Mouse (Mus musculus) thymus, adult 2 months (tissue): ENCODE measurements at regions not wholly inside any gene's neighbourhood (a gene's known extent, or its start where the extent isn't known, plus 50 kb on each side); places are given as distances from the start of the nearest gene placed in this dataset.

Source experiments
- DNase-seq: peaks from one replicate; pipeline ENCODE4 v3.0.0; 2021
- H3K27ac ChIP-seq: fragments of 200-500 bp; 2 replicates; pipeline ENCODE4 v1.5.1; 2012; ENCODE audit warnings: low read length, control low read depth; ENCODE audit not compliant: control insufficient read depth, insufficient read depth
- H3K27me3 ChIP-seq: fragments of 200-500 bp; 2 replicates; pipeline ENCODE4 v1.6.1; 2012; ENCODE audit warnings: mild to moderate bottlenecking, low read length, moderate library complexity, mixed read lengths; ENCODE audit not compliant: control insufficient read depth, insufficient read depth
- H3K36me3 ChIP-seq: fragments of 200-500 bp; 2 replicates; pipeline ENCODE4 v1.6.1; 2012; ENCODE audit warnings: mild to moderate bottlenecking, low read length, moderate library complexity; ENCODE audit not compliant: control insufficient read depth, insufficient read depth
- H3K4me1 ChIP-seq: fragments of 200-500 bp; replicated peaks from 2 replicates; pipeline ENCODE4 v1.6.1; 2012; ENCODE audit warnings: low read length; ENCODE audit not compliant: control insufficient read depth, insufficient read depth
- H3K4me3 ChIP-seq: fragments of 200-500 bp; 2 replicates; pipeline ENCODE4 v1.5.1; 2012; ENCODE audit warnings: mild to moderate bottlenecking, low read length, control low read depth, moderate library complexity; ENCODE audit not compliant: control insufficient read depth, insufficient read depth
- CTCF ChIP-seq: fragments of 200-500 bp; IDR thresholded peaks from 2 replicates; pipeline ENCODE4 v1.5.1; 2012; ENCODE audit warnings: mild to moderate bottlenecking, control low read depth, low read length, moderate library complexity, borderline replicate concordance; ENCODE audit not compliant: control insufficient read depth, poor library complexity, insufficient read depth; ENCODE audit errors: extremely low read depth
- POLR2A ChIP-seq: fragments of 200-500 bp; IDR thresholded peaks from 2 replicates; pipeline ENCODE4 v1.6.1; 2012; ENCODE audit warnings: mild to moderate bottlenecking, low read length, control low read depth, moderate library complexity; ENCODE audit not compliant: control insufficient read depth, poor library complexity, insufficient read depth; ENCODE audit errors: extremely low read depth
- WGBS: fragments of 180-500 bp; shearing (Covaris S2); methylation state at CpG from one replicate; pipeline ENCODE4 v1.1.7; 2018; 5-methylcytosine and 5-hydroxymethylcytosine counted together

DNA sequence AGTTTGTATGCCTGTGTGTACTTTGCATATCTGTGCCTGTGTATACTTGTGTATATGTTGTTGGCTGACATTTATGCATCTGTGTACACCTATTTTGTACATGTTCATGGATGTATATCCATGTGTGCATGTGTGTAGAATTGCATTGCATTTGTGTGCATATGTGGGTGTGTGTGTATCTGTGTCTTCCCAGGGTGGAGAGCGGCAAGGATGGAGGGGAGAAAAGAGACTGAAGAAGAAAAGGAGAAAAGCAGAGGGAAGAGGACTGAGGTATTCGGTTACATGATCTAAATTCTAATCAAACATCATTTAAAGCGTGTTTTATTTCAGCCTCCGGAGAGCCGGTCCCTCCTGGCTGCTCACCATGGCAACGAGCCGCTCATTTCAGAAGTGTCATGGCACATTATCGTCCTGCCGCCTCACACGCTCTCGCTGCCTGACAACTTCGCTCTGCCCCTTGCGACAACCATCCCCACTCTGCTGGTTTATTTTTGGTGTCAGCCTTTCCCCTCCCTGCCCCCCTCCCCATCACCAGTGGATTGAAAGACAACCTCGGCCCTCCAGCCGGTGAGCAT, 58.6 kb downstream of the Mrm1 start:
- Histone ChIP-seq H3K4me3 (no peak overlapping the region), H3K27ac (no peak overlapping the region), H3K36me3 (no peaks in the 10 kb centered on the region), H3K27me3 (no peaks in the 10 kb centered on the region), H3K4me1 (no peaks in the 10 kb centered on the region)
- no peak for DNase-seq
- TF ChIP-seq CTCF: no peak
- TF ChIP-seq POLR2A: no peak
- 66% methylated on average over 15 of the region's 15 CpGs for WGBS

DNA sequence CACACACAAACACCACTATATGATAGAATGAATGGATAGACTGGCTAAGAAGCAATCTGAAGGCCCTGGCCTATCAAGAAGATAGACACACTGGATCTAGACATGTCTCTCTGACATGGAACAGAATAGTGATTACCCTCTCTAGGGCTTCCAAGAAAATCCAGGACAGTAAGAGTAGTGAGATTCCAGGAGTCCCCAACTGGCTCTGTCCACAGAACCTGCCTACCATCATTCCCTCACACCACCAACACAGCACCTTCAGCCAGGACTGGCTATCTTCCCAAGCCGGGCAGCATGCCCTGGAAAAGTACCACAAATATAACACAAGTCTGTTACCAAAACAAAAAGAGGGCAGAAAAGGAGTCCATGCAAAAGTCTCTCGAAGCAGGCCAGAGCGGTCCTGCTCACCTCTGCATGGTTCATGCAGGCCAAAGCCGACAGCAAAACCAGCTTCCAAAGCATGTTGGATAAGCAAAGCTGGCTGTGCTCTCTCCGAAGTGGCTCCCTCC, 59.8 kb downstream of the Mrm1 start:
- DNase-seq: no peak
- WGBS: 88% methylated on average over 5 of the region's 5 CpGs
- H3K4me1 ChIP-seq: no peaks in the 10 kb centered on the region
- TF ChIP-seq CTCF (no peak), POLR2A (no peak)
- no peak overlapping the region for H3K27ac ChIP-seq
- no peaks in the 10 kb centered on the region for H3K36me3 ChIP-seq
- no peak overlapping the region for H3K4me3 ChIP-seq
- H3K27me3 ChIP-seq: no peaks in the 10 kb centered on the region

DNA sequence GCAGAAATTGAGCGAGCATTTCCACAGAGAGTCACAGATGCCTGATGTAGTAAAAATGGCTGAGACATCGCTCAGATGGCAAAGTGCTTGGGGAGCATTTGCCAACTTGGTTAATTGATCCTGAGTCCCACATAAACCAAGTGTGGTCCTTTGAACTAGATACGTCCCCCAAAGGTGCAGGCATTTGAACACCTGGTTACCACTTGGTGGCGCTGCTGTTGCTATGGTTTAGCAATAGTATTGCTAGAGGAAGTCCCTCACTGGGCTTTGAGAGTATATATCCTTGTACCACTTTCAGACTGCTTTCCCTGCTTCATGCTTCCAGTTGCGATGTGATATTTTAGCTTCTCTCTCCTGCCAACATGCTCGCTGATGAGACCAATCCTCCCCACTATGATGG, 67.3 kb downstream of the Mrm1 start:
- H3K27ac ChIP-seq: no peak overlapping the region
- WGBS: 80% methylated on average over 6 of the region's 6 CpGs
- no peaks in the 10 kb centered on the region for H3K36me3 ChIP-seq
- no peaks in the 10 kb centered on the region for H3K27me3 ChIP-seq
- no peaks in the 10 kb centered on the region for H3K4me1 ChIP-seq
- TF ChIP-seq POLR2A: no peak
- no peak for TF ChIP-seq CTCF
- no peak overlapping the region for H3K4me3 ChIP-seq
- DNase-seq: no peak

DNA sequence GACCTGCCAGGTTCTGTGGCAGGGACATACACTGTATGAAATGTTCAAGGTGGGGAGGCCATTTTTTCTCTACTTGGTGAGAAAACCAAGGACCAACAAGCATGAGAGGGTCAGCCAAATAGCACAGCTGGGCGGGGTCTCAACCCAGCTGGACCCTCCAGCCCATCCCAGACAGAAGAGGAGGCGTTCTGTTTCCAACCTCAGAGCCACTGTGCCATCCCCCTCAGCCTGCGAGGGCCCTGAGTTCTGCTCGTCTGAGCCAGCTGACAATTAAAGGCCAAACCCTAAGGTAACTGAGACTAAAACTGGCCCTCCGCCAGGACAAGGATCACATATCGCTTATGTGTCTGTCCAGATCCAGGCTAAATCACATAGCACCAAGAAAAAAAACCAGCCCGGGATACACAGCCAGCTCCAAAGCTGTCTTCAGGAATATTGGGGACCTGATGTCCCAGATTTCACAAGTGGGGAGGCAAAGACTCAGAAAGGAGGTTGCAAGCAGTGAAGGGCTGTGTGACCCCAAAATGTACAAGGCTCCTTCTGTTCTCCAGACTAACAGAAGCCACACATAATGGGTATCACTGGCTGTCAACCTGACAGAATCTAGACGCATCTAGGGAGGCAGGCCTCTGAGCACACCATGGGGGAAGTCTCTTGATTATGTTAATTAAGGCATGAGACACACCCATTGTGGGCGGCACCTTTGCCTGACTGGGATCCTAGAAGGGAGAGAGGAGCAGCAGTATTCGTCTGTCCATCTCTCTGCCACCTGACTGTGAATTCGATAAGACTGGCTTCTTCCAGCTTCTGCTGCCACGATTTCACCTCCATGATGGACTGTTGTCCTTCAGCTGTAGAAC, 69.6 kb downstream of the Mrm1 start:
- TF ChIP-seq POLR2A: no peak
- TF ChIP-seq CTCF: no peak
- no peak overlapping the region for H3K4me3 ChIP-seq
- no peaks in the 10 kb centered on the region for H3K36me3 ChIP-seq
- 66% methylated on average over 12 of the region's 12 CpGs for WGBS
- H3K4me1 ChIP-seq: no peaks in the 10 kb centered on the region
- no peak overlapping the region for H3K27ac ChIP-seq
- no peaks in the 10 kb centered on the region for H3K27me3 ChIP-seq
- no peak for DNase-seq

DNA sequence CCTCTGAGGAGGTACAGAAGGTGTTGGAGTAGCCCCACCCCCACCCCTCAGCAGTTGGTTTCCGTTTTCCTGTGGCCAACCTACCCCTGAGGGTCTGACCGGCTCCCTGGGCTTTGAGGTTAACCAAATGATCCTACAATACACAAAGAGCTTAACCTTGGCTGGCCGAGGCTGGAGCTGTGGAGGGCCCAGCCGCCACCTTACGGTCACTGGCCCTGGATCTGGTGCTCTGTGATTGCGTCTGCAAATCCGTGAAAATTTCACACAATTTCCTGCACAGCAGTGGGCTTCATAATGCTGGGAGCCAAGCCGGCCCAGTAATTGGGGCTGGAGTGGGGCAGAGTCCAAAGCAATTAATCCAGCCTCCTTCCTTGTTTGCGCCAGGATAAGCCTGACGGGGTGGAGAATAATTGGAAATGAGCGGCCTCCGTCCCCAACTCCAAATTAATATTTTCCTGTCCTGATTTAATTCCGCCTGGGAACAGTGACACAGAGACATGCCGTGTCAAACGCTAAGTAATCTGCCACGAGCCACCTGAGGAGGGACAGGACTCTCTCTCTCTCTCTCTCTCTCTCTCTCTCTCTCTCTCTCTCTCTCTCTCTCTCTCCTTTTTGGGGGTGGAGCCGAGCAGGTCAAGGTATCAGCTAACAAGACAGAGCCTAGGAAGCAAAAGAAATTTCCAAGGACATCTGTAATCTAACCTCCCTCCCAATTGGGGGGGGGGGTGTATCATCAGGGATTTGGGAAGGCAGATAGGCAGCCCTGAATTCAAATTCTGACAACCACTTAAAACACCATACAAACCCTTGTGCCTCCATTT, 80.3 kb downstream of the Mrm1 start:
- Histone ChIP-seq H3K36me3 (no peaks in the 10 kb centered on the region), H3K4me1 (no peaks in the 10 kb centered on the region), H3K4me3 (no peak overlapping the region), H3K27me3 (no peaks in the 10 kb centered on the region; the same call in 1 of the 2 replicates), H3K27ac (no peak overlapping the region)
- no peak for TF ChIP-seq CTCF
- no peak for TF ChIP-seq POLR2A
- DNase-seq: no peak
- 32% methylated on average over 17 of the region's 17 CpGs for WGBS

DNA sequence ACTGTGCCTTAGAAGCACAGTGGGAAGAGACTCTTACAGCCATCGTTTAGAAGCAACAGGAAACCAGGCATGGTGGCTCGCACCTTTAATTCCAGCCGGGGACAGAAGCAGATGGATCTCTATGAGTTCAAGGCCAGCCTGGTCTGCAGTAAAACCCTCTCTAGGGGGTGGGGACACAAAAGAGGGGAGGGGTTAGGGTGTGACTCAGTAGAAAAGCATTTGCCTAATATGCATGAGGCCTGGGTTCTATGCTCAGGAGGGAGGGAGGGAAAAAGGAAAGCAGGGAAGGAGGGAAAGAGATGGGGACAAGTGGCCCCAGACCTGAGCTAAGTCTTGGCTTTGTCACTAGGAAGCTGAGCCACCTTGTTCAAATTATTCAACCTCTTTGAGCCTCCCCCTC, 81.2 kb downstream of the Mrm1 start:
- no peaks in the 10 kb centered on the region for H3K36me3 ChIP-seq
- DNase-seq: no peak
- no peaks in the 10 kb centered on the region for H3K4me1 ChIP-seq
- TF ChIP-seq POLR2A: no peak
- TF ChIP-seq CTCF: no peak
- no peak overlapping the region for H3K27ac ChIP-seq
- H3K27me3 ChIP-seq: no peaks in the 10 kb centered on the region; the same call in 1 of the 2 replicates
- 35% methylated on average over 3 of the region's 3 CpGs for WGBS
- H3K4me3 ChIP-seq: no peak overlapping the region
